Mouse (Mus musculus) kidney, adult 2 months (tissue): Measurements from ENCODE around the gene Spock1. TPM values are rescaled to one million over a fixed set of nuclear protein-coding genes. Genes with fewer than 3 reads are reported as not detected.

Source experiments
- DNase-seq: peaks from one replicate; pipeline ENCODE4 v3.0.0; 2021
- H3K27ac ChIP-seq: fragments of 200-500 bp; 2 replicates; pipeline ENCODE4 v1.5.1; 2012; ENCODE audit warnings: low read depth, low read length, control low read depth, inconsistent platforms; ENCODE audit not compliant: insufficient read depth
- H3K27me3 ChIP-seq: fragments of 200-500 bp; replicated peaks from 2 replicates; pipeline ENCODE4 v1.6.1; 2012; ENCODE audit warnings: mild to moderate bottlenecking, moderate library complexity, low read length, inconsistent platforms; ENCODE audit not compliant: control insufficient read depth, insufficient read depth
- H3K36me3 ChIP-seq: fragments of 200-500 bp; 2 replicates; pipeline ENCODE4 v1.6.1; 2012; ENCODE audit warnings: mild to moderate bottlenecking, moderate library complexity, low read length, inconsistent platforms; ENCODE audit not compliant: control insufficient read depth, insufficient read depth
- H3K4me1 ChIP-seq: fragments of 200-500 bp; 2 replicates; pipeline ENCODE4 v1.6.1; 2011; ENCODE audit warnings: low read length; ENCODE audit not compliant: control insufficient read depth, insufficient read depth
- H3K4me3 ChIP-seq: fragments of 200-500 bp; 2 replicates; pipeline ENCODE4 v1.5.1; 2011; ENCODE audit warnings: mild to moderate bottlenecking, low read depth, low read length, control low read depth; ENCODE audit not compliant: insufficient read depth
- CTCF ChIP-seq: fragments of 200-500 bp; conservative IDR thresholded peaks from 2 replicates; pipeline ENCODE4 v1.5.1; 2011; ENCODE audit warnings: low read depth, mild to moderate bottlenecking, control low read depth, low read length, moderate library complexity, mixed read lengths; ENCODE audit not compliant: insufficient read depth, insufficient read length
- POLR2A ChIP-seq: fragments of 200-500 bp; IDR thresholded peaks from one replicate; pipeline ENCODE4 v1.6.1; 2011; ENCODE audit warnings: low read depth, low read length, control low read depth
- WGBS: fragments of 180-500 bp; shearing (Covaris S2); methylation state at CpG from one replicate; pipeline ENCODE4 v1.1.7; 2018; 5-methylcytosine and 5-hydroxymethylcytosine counted together
- polyA plus RNA-seq: library from polyadenylated mRNA; depleted of rRNA; stranded (reverse); fragments of >200 nt; gene quantifications from 2 replicates; pipeline ENCODE4 v1.2.3, GENCODE M21; 2012

Spock1 gene
- polyA plus RNA-seq, 1 experiment = 0.19 TPM

DNA sequence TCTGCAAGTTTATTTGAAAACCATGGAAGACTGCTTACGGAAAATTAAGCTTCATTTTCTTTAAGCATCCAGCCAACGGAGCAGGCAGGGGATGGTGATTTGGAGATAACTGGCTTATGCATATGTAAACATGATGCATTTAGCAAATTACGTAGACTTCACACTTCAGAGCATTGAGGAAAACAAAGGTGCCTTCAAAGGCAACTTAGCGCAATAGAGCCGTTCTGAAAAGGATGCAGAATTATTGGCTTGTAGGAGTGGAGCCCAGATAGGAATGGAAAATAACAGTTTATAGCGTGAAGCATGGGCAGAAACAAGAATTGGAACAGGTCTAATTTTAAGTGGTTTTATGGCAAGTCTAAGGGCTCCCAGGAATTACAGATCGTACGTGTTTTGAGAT is 448.2 kb downstream of the Spock1 start:
- Histone ChIP-seq H3K4me1 (no peaks in the 10 kb centered on the region), H3K27ac (no peak overlapping the region), H3K27me3 (no peaks in the 10 kb centered on the region), H3K4me3 (no peak overlapping the region), H3K36me3 (no peaks in the 10 kb centered on the region)
- TF ChIP-seq POLR2A (no peak), CTCF (no peak)
- WGBS = 69% methylated on average over 8 of the region's 8 CpGs
- no peak for DNase-seq

DNA sequence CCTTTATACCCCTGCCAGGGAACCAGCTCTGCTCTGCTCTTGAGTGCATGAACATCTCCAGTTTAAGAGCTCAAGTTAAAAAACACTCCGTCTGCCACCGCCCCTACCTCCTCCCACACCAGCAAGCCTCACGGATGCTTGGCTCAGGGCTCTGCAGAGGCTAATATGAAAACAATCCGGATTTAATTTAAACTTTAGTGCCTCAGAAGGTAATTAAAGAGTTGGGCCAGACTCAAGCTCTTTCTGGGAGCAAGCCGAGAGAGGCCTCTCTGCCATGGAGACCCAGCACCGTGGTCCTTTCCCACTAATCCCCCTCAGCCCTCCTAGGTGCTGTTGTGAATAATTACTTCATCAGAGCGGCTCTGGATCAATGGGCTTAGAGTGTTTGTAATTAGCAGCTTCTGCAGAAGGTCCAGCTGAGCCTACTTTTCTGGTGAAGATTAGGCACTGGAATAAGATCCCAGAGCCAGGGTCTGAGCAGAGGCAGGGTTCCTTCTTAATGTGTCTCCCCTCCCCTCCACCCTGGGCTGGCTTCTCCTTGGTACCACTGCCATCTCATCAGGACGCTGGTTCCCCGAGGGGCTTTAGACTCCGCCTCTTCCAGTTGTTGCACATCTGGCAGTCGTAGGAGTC is 457.8 kb downstream of the Spock1 start:
- Histone ChIP-seq H3K36me3 (no peaks in the 10 kb centered on the region), H3K27me3 (no peaks in the 10 kb centered on the region), H3K27ac (no peak overlapping the region), H3K4me3 (no peak overlapping the region), H3K4me1 (no peaks in the 10 kb centered on the region)
- WGBS = 24% methylated on average over 11 of the region's 11 CpGs
- TF ChIP-seq POLR2A = no peak
- TF ChIP-seq CTCF = no peak
- DNase-seq = no peak

DNA sequence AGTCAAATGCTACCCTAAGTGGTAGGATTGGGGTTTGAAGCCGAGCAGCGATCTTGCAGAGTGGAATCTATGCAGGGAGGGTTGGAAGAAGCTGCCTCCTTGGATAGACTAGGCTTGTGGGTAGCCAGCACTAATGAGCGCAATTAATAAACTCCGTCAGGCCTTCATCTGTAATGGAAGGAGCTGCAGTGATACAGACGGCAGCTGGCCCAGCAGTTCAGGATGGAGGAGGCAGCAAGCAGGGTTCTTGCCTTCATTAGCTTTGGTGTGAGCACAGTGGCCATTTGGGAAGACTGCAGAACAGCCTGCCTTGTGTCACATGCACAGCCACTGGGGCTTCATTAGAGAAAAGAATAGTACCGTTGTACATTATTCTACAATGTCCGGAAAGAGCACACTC is 459.2 kb downstream of the Spock1 start:
- TF ChIP-seq POLR2A = no peak
- no peak for TF ChIP-seq CTCF
- no peaks in the 10 kb centered on the region for H3K36me3 ChIP-seq
- WGBS = 83% methylated on average over 7 of the region's 7 CpGs
- H3K27me3 ChIP-seq = no peaks in the 10 kb centered on the region
- no peak overlapping the region for H3K27ac ChIP-seq
- DNase-seq = no peak
- H3K4me1 ChIP-seq = no peaks in the 10 kb centered on the region
- no peak overlapping the region for H3K4me3 ChIP-seq

DNA sequence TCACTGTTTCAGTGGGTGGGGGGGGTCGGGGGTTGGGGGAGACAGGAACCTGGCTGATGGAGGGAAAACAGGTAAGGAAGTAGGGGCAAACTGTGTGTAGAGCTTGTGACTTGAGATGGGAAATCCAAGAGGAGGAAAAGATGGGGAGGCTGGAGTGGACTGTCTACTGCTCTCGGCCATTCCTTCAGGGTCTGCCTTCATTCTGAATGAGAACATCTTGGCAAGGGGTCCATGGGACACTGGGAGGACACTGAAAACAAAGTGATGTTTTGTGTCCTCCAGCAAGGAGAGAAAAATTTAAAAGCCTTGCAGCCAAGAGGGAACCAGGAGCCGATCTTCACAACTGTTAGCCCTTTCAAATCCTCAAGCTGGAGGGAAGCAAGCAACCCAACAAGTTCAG is 463.2 kb downstream of the Spock1 start:
- Histone ChIP-seq H3K36me3 (no peaks in the 10 kb centered on the region), H3K4me1 (no peaks in the 10 kb centered on the region), H3K4me3 (no peak overlapping the region), H3K27me3 (no peaks in the 10 kb centered on the region), H3K27ac (no peak overlapping the region)
- TF ChIP-seq POLR2A (no peak), CTCF (no peak)
- DNase-seq = no peak
- WGBS = 83% methylated on average over 3 of the region's 3 CpGs

DNA sequence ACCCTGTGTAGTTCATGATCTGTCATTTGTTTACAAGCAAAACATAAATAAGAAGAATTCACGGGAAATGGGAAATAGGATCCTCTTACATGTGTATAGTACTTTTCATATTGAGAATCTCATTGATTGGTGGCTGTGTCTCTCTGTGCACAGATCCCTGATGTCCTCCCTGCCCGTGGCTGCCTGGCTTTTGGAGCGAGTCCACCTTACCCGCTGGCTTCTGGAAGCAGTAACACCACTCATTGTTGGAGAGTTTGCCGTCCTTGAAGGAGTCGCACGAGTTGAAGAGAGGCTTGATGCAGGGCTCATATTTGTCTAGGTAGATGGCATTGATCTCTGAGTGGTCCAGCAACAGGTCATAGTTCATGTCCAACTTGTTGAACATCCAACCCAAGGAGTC is 468.0 kb downstream of the Spock1 start:
- Histone ChIP-seq H3K36me3 (no peaks in the 10 kb centered on the region), H3K27me3 (no peaks in the 10 kb centered on the region), H3K4me1 (no peaks in the 10 kb centered on the region), H3K27ac (no peak overlapping the region), H3K4me3 (no peak overlapping the region)
- no peak for TF ChIP-seq POLR2A
- TF ChIP-seq CTCF = no peak
- DNase-seq = no peak
- WGBS = 88% methylated on average over 7 of the region's 7 CpGs

DNA sequence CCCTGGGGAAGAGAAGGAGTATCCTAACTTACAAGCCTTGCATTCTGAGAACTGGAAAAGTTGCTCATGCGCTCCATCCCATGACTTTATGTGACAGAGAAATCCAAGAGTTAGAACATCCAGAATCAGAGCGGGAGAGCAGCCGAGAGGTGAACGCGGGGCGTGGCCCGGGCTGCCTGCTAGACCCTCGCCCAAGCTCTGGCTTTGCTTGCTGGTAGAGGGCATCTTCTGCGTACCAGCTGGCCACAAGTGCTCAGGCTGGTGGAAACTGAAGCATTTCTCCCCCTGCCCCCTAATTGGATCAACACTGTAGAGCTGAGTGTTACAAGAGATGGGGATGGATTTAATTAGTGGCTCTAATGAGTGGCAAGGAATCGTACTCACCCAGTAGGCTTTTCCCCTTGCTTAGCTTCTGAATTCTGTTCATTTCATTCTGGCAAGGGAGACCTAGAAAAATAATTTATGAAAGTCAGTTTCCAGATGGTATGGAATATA is 472.4 kb downstream of the Spock1 start:
- H3K4me1 ChIP-seq = no peaks in the 10 kb centered on the region
- no peaks in the 10 kb centered on the region for H3K36me3 ChIP-seq
- DNase-seq = no peak
- no peak overlapping the region for H3K27ac ChIP-seq
- 89% methylated on average over 10 of the region's 10 CpGs for WGBS
- H3K4me3 ChIP-seq = no peak overlapping the region
- H3K27me3 ChIP-seq = no peaks in the 10 kb centered on the region
- TF ChIP-seq CTCF (no peak), POLR2A (no peak)

DNA sequence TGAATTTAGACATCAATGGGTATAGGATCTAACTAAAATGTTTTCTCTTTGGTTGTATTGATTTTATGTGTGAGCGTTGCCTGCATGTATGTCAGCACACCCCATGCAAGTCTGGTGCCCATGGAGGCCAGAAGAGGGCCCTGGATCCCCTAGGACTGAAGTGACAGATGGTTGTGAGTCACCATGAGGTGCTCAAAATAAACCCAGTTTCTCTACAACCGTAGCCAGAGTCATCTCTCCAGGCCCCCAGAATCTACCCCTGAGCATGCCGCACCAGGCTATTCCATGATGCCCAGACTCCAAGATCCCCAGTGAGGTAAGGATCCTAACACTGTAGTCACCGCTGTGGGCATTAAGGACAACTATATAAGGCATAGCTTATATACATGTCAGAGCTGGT is 474.3 kb downstream of the Spock1 start:
- Histone ChIP-seq H3K36me3 (no peaks in the 10 kb centered on the region), H3K27me3 (no peaks in the 10 kb centered on the region), H3K27ac (no peak overlapping the region), H3K4me1 (no peaks in the 10 kb centered on the region), H3K4me3 (no peak overlapping the region)
- TF ChIP-seq POLR2A (no peak), CTCF (no peak)
- 86% methylated on average over 4 of the region's 4 CpGs for WGBS
- no peak for DNase-seq

DNA sequence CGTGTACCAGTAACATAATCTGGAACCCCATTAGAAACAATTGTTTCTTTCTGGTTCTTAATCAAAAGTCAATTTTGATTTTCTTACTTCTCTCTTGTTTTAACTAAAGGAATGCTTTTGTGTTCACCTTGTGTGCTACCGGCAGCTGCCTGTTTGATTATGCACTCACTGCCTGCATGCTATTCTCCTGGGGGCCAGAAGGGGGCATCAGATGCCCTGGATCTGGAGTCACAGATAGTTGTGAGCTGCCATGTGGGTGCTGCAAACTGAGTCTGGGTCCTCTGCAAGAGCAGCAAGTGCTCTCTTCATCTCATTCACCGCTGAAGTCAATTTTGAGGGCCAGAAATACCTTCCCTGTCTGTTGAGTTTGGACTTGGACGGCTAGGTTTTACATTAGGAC is 476.3 kb downstream of the Spock1 start:
- H3K27ac ChIP-seq = no peak overlapping the region
- H3K27me3 ChIP-seq = no peaks in the 10 kb centered on the region
- H3K4me1 ChIP-seq = no peaks in the 10 kb centered on the region
- WGBS = 91% methylated on average over 4 of the region's 4 CpGs
- H3K36me3 ChIP-seq = no peaks in the 10 kb centered on the region
- no peak for DNase-seq
- no peak overlapping the region for H3K4me3 ChIP-seq
- TF ChIP-seq POLR2A = no peak
- TF ChIP-seq CTCF = no peak
